Mouse (Mus musculus): Measurements from ENCODE around the gene Ift22.

DNA sequence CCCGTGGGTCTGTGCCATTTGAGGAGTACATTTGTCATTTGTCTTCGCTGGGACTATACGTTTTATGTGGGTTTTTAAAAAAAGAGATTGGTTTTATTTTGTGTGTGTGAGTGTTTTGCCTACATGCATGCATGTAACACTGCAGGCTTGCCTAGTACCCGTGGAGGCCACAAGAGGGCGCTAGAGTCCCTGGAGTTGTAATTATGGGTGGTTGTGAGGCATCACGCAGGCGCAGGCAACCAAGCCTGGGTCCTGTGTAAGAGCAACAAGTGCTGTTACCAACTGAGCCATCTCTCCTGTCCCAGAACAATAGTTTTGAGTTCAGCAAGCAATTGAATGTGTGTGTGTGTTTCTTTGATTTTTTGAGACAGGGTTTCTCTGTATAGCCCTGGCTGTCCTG lies 31.3 kb downstream of the Ift22 start:
- TF ChIP-seq CTCF (IDR thresholded peaks at IDR 0.05; ENCODE audit: borderline replicate concordance, insufficient read depth, low read depth, low read length) (0 out of 2 replicates have a peak, but pooled peaks have one; percentile 22), POLR2A (IDR thresholded peaks at IDR 0.05; ENCODE audit: borderline replicate concordance, insufficient read depth, low read length) (no peak)
